Mouse (Mus musculus): Measurements from ENCODE around the gene Slco1a4. TPM values are rescaled to one million over a fixed set of nuclear protein-coding genes. Genes with fewer than 3 reads are reported as not detected.
"Not testable (repeated sequence)": the region's sequence is repeated elsewhere in the genome, so short reads cannot be mapped to it uniquely, and the experiment has no call there.

Slco1a4 gene
- total RNA-seq (2015; ENCODE audit: low replicate concordance): not detected in 2 replicates
- total RNA-seq (2017; ENCODE audit: low replicate concordance): not detected in 2 replicates

DNA sequence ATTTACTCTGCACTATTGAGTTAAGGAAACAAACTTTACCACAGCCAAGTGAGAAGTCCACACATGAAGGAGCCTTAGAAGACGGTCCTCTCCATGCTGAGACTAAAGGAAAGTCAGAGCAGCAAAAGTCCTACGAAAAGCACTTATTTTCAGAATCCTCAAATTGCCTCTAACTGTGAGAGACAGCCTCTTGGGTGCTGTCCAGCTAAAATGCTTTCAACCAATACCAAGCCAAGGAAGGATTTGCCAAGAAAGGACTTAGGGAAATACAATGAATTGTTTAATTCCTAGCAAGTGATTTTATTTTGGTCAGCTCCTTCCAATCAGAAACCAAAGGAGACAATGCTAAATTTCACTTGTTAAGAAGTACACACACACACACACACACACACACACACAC is at the start of gene Slco1a4:
Gene Slco1a4, minus strand, starts transcription at position 115 of the 400 bp plus-strand sequence.
- ATAC-seq (replicated peaks; ENCODE audit: low FRiP score, poor library complexity, severe bottlenecking): no peak

DNA sequence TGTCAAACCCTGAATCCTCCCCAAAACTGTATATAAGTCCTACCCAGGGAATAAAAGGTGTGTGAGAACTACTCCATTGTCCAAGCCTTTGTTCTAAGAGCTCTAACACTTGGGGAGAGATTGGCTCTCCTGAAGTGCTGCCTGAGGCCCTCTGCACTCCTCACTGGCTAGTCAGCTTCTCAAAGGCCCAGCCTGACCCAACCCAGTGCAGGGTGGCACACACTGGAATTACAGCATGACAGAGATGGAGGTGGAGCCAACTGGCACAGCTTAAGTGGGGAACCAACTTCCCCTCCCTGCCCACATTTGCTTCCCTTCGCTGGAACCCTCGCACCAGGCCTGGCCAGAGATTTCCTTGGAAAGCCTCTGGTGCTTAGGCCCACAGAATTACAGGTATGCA is 42.2 kb upstream of the Slco1a4 start:
- no peak for ATAC-seq (replicated peaks; ENCODE audit: low FRiP score, poor library complexity, severe bottlenecking)

DNA sequence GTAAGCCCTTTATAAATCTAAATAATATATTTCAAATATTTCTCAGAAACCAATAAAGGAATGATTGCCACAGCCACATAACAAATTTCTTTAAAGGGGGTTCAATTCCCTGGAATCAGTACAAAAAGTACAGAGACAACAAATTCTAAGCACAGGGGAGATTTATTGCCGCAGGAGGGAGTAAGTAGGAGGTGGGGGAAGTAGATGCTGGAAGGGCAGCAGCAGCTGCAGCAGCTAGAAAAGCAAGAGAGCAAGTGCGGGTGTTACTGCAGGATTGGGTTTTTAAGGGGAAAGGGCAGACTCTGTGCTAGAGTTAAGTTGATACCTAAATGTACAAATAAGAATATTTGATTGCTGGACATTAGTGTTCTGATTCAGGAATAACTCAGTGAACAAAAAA is 33.7 kb upstream of the Slco1a4 start:
- ATAC-seq (replicated peaks; ENCODE audit: low FRiP score, poor library complexity, severe bottlenecking): no peak

DNA sequence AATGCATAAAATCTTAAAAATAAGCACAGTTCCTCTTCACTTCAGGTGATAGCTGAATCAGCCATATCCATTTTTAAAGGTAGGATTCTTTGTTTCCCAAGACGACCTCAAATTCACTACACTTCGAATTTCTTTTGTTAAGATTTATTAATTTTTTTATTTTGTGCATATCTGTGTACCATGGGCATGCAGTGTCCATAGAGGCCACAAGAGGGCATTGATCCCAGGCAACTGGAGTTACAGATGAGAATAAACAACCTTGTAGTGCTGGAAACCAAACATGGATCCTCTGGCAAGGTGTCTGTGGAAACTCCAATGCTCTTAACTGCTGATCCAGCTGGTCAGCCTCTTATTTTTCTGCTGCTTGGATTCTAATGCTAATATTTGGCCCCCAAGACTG is 32.2 kb upstream of the Slco1a4 start:
- ATAC-seq (replicated peaks; ENCODE audit: low FRiP score, poor library complexity, severe bottlenecking): no peak

DNA sequence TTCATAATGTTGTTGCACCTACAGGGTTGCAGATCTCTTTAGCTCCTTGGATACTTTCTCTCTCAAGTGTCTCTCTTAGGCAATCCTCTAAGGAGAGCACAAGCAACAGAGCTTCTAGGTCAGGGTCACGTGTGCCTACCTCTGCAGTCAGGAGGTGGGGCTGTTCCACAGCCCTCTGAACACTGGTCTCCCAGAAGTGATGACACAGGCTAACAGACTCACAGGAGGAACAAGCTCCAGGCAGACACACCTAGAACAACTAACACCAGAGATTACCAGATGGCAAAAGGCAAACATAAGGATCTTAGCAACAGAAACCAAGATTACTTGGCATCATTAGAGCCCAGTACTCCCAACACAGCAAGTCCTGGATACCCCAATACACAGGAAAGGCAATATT is 26.6 kb upstream of the Slco1a4 start:
- ATAC-seq (replicated peaks; ENCODE audit: low FRiP score, poor library complexity, severe bottlenecking): no peak

DNA sequence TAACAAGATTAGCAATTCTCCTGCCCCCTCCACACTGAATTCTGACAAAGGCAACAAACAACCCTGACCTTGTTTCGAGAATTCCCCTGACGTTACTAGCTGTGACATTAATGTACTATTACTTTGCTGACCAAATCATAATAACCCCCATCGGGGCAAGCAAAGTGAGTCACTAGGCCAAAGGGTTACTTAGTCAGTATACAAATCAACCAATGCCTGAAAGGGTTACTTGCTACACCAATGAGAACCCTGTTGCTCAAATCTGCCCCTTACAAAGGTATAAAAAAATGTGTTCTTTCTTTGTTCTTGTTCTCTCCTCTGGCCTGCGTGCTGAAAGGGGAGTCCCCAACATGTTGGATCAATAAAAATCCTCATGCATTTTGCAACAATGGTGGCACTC is 19.7 kb upstream of the Slco1a4 start:
- not testable (repeated sequence) for ATAC-seq (replicated peaks; ENCODE audit: low FRiP score, poor library complexity, severe bottlenecking)

DNA sequence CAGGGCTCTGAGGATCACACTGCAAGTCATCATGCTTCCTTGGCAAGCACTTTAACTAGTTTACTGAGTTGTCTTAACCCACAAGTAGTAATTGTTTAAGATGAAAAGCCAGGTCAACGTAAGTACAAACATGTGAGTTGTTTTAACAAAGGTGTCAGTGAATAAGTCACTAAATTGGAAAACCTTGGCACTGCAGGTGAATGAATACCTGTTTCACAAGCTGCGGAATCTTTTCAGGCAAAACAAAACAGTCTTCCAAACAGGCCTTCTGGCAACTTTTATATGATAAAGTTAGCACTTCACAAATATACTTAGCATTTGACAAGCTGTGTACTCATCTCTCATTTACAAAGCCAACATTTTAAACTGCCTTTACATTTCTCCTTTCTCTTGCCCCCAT is 15.7 kb upstream of the Slco1a4 start:
- no peak for ATAC-seq (replicated peaks; ENCODE audit: low FRiP score, poor library complexity, severe bottlenecking)

DNA sequence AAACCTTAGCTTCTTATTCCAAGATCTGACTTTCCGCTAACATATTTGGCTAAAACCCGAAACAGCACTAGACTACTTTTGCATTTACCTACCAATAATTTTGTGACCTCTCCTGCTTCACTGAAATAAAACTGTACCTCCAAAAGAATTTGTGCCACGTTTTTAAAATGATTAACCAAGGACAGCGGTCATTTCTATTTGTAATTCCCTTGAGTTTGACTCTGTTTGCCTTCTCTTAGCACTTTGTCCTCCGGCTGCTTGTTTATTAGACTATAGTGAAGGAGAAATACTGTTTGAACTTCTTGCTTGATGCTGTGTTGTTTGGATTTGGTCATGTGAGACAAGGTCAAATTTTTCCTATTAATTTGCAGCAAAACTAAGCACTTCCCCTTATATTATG is 12.7 kb upstream of the Slco1a4 start:
- no peak for ATAC-seq (replicated peaks; ENCODE audit: low FRiP score, poor library complexity, severe bottlenecking)

DNA sequence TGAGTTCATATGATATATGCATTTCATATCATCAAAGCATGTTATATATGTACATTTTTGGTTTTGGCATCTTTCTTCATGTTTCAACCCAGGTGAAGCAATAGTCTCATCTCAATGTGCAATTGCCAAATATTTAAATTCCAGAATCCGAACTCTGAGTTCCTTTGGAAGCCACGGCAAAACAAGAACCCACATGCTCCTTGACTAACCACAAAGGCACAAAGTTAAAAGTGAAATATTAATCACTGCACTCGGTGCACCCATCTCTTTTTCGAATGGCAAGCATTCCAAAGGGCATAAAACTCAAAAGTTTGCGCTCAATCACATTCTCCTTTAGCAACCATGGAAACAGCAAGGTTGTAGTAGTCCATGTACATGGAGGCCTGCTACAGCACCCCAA is 10.0 kb upstream of the Slco1a4 start:
- ATAC-seq (replicated peaks; ENCODE audit: low FRiP score, poor library complexity, severe bottlenecking): no peak

DNA sequence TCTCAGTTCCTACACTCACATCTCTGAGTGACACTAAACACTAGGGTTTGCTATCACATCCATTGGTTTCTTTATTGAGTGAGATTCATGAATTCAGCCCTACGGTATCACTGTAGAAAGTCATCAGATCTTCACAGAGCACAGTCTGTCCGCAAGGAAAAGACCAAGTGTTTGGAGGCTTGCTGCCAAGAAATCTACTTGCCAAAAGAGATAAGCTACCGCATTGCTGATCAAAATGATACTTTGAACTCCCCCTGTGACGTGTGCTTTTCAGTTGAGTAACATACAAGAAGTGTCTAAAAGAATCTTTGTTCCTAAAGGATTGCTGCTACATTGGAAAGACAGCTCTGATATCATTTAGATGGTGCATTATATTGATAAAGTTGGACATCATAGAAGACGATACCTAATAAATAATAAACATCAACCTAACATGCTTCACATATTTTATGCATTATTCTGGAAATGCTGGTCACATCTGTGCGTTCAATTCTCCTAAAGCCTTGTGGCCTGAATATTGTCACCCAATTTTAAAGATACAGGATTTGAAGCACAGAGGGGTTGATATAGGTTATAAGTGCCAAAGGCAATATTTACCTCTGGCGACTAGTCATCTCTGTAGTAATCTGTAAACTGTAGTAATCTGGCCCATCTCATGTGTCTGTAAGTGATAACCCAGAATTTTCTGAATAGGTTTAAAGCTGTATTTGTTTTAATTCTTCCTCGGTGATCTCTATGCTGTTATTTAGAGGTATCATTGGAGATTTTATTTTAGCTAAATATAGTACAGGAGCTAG is 1.9 kb upstream of the Slco1a4 start:
- no peak for ATAC-seq (replicated peaks; ENCODE audit: low FRiP score, poor library complexity, severe bottlenecking)

DNA sequence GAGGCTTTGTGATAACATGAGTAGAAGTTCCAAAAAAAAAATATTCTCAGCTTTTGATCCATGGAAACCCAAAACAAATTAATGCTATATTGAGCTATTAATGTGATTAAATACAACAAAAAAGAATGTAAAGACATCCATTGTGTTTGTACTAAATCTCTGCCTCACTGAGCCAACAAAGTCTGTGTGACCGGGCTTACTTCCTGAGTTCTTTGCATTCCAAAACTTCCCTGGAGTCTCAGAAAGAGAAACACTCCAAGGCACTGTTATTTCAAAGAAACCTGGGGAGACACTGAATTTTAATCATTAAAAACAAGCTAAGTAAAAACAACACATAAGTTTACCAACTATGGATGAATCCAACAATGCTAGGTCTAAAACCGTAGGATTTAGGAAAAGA is 2.4 kb downstream of the Slco1a4 start:
- no peak for ATAC-seq (replicated peaks; ENCODE audit: low FRiP score, poor library complexity, severe bottlenecking)

DNA sequence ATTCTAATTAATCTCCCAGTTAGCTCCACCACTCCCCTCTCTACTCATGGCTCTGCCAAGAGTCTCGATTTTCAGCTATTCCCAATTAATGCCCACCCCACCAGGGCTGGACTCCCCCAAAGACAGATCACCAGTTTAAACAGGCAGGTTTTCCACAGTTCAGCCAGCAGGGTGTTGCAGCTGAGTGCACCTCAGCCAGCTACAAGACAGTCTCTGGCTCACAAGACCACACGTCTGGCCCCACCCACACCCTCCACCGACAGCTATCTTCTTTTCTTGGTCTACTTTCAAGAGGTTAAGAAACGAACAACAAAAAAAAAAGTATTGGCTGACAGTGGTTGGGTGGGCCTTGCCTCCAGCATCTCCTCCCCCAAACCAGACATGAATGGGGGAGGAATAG is 6.9 kb downstream of the Slco1a4 start:
- ATAC-seq (replicated peaks; ENCODE audit: low FRiP score, poor library complexity, severe bottlenecking): no peak

DNA sequence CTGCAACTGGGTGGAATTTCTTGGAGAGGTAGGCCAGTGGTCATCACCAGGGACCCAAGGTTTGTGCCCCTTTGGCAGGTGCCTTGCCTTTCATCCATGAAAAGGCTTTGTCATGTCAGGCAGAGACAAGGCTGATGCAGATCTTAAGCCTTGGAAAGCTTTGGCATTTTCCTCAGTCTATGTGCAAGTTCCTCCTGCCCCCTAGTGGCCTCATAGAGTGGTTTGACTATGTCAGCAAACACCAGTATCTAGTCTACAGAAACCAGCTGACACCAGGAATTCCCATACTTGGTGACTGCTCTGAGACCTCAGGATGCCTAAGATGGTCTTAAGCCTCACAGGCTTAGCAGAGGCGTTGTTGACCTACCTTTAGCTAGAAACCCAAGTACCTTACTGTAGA is 58.2 kb downstream of the Slco1a4 start:
- ATAC-seq (replicated peaks; ENCODE audit: low FRiP score, poor library complexity, severe bottlenecking): no peak

DNA sequence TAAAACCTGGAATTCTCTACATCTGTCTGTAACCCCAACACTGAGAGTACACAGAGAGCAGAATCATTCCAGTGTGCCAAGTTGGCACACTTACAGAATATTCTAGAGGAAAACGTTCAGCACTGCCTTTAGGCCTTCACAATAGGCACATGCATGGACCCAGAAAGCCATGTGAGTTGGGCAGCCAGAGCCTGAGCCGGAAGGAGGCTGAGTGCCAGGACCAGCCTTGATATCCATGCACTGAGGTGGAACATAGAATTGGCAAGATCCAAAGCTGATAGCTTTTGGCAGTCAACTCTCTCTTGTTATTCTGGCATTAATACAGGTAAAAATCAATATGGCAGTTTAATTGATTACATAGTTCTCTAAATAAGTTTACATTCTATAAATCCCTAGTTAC is 81.5 kb downstream of the Slco1a4 start:
- ATAC-seq (replicated peaks; ENCODE audit: low FRiP score, poor library complexity, severe bottlenecking): no peak

DNA sequence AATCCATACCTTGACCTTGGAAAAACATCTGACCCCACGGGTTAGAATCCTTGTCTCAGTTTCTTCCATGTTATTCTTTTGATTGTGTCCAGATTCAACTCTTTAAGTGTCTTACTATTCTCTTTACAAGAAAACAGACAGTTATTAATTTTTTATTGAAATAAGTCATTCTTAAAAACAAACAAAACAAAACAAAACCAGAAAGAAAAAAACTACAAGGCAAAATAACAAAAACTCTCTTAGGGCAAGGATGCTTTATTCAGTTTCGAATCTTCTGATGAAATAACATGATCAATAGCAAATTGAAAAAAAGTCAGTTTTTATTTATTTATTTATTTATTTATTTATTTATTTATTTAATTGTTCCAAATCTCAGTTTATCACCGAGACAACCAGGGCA is 82.3 kb downstream of the Slco1a4 start, which contains the start of gene Gm5724:
Gene Gm5724, minus strand, starts transcription at position 101 of the 400 bp plus-strand sequence.
- ATAC-seq (replicated peaks; ENCODE audit: low FRiP score, poor library complexity, severe bottlenecking): no peak

Other genes with a start within 250 kb of the Slco1a4 start
- not detected in 2 replicates for gene Slco1b2, start 226.7 kb downstream of the Slco1a4 start, total RNA-seq (2015; ENCODE audit: low replicate concordance)
- not detected in 2 replicates for gene Slco1b2, start 226.7 kb downstream of the Slco1a4 start, total RNA-seq (2017; ENCODE audit: low replicate concordance)
- not detected in 2 replicates for gene Gm5724, start 82.4 kb downstream of the Slco1a4 start, total RNA-seq (2015; ENCODE audit: low replicate concordance)
- gene Gm5724, start 82.4 kb downstream of the Slco1a4 start, total RNA-seq (2017; ENCODE audit: low replicate concordance): not detected in 2 replicates
- gene Slco1a1, start 90.8 kb upstream of the Slco1a4 start, total RNA-seq (2015; ENCODE audit: low replicate concordance): not detected in 2 replicates
- 0.14 and 0.34 TPM in 2 replicates for gene Slco1a1, start 90.8 kb upstream of the Slco1a4 start, total RNA-seq (2017; ENCODE audit: low replicate concordance)
- not detected in 2 replicates for gene Gm6614, start 155.2 kb upstream of the Slco1a4 start, total RNA-seq (2015; ENCODE audit: low replicate concordance)
- gene Gm6614, start 155.2 kb upstream of the Slco1a4 start, total RNA-seq (2017; ENCODE audit: low replicate concordance): not detected in 2 replicates

Data from erythroblast, adult 5-6 weeks (primary cell).